Mouse (Mus musculus): ENCODE data around the gene Rab3b. TPM values are rescaled to one million over a fixed set of nuclear protein-coding genes. Genes with fewer than 3 reads are reported as not detected.

The Rab3b gene
- polyA plus RNA-seq, 1 experiment from 2014 or later = 2.1 TPM

DNA sequence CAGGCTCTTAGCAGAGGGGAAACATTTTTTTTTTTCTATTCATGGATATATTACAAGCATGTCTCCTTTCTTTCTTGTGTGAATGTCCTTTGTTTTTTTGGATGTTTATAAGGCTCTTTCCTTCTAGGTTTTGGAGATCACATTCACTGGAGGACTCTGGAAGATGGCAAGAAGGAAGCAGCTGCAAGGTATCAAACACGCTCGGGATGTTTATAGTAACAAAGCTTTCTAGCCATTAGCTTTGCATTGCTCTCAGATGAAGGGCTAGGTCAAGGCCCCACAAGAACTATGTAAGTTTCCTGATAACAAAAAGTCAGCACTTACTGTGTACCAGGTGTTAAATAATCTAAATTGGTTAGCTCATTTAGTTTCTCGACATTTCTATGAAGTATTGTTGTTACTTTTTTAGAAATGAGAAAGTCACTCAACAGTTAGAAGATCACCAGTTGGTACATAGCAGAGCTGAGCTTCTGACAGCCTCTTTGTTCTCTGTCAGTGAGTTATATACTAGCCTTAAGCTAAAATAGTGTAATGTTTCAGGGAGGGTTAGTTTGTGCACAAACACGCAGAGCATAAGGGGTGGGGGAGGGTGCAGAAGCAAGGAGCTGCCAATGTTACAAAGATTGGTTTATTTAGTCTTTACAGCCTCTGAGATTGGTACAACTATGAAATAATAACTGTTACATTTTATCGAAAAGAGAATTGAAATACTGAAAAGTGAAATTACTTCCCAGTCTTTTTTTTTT is 32.9 kb upstream of the Rab3b start:
- Histone ChIP-seq H3K36me3 (replicated peaks) (no peaks in the 10 kb centered on the region), H3K27ac (replicated peaks) (no peak overlapping the region), H3K4me1 (replicated peaks) (peaks cover 35% of the 10 kb centered on the region), H3K4me3 (replicated peaks) (no peak overlapping the region), H3K4me2 (no peak overlapping the region), H3K27me3 (no peaks in the 10 kb centered on the region), H3K9ac (no peak overlapping the region), H3K9me3 (replicated peaks) (no peaks in the 10 kb centered on the region)
- WGBS (ENCODE audit: insufficient replicate concordance) = 69% methylated on average over 5 of the region's 5 CpGs
- no peak for ATAC-seq (ENCODE audit: insufficient read depth)

DNA sequence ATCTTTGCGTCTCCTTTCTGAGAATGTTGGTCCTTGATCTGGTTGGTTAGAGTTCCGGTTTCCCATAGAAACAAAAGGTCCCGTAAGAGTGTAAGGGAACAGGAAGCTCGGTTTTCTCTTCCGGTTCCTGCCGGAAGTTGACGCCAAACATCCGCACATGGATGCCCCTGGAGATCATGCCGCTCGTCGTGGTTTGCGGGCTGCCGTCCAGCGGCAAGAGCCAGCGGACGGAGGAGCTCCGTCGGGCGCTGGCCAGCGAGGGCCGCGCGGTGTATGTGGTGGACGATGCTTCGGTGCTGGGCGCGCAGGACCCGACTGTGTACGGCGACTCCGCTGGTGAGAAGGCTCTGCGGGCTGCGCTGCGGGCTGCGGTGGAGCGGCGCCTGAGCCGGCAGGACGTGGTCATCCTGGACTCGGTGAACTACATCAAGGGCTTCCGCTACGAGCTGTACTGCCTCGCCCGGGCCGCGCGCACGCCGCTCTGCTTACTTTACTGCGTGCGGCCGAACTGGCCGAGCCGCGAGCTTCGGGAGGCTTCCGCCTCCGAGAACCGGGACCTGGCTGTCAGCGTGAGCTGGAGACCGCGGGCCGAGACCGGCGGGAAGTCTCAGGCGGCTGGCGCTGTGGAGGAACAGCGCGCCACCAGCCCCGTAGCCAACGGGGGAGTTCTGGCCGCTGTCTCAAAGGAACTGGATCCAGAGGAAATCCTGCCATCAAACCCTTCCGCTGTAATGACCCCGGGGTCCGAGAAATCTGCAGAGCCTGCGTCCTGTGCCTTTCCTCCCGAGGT is 31.0 kb upstream of the Rab3b start, which contains the start of gene Kti12:
Gene Kti12 (plus strand): TSS at position 71 of the 790 bp plus-strand sequence.
- ATAC-seq (ENCODE audit: insufficient read depth) = peak; percentile 81
- under 1% methylated on average over 77 of the region's 77 CpGs for WGBS (ENCODE audit: insufficient replicate concordance)
- peaks cover 30% of the 10 kb centered on the region for H3K4me1 ChIP-seq (replicated peaks)
- peak within 1 kb of the TSS; percentile 96 for H3K4me3 ChIP-seq (replicated peaks)
- peak within 1 kb of the TSS; percentile 82 for H3K27ac ChIP-seq (replicated peaks)
- H3K9ac ChIP-seq = peak within 1 kb of the TSS; percentile 78
- H3K9me3 ChIP-seq (replicated peaks) = no peaks in the 10 kb centered on the region
- no peaks in the 10 kb centered on the region for H3K27me3 ChIP-seq
- no peaks in the 10 kb centered on the region for H3K36me3 ChIP-seq (replicated peaks)
- H3K4me2 ChIP-seq = peak within 1 kb of the TSS; percentile 94

DNA sequence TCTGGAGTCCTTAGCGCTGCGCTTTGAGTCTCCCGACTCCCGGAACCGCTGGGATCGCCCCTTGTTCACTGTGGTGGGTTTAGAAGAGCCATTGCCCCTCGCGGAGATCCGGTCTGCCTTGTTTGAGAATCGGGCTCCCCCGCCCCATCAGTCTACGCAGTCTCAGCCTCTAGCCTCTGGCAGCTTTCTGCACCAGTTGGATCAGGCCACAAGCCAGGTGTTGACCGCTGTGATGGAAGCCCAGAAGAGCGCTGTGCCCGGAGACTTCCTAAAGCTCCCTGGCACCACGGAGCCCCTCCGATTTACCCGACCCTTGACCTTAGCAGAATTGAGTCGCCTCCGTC is 30.4 kb upstream of the Rab3b start, which contains the start of gene A730015C16Rik:
Gene A730015C16Rik (minus strand): TSS at position 115 of the 344 bp plus-strand sequence.
- Histone ChIP-seq H3K4me2 (peak within 1 kb of the TSS; percentile 94), H3K9me3 (replicated peaks) (no peaks in the 10 kb centered on the region), H3K36me3 (replicated peaks) (no peaks in the 10 kb centered on the region), H3K9ac (peak within 1 kb of the TSS; percentile 78), H3K27me3 (no peaks in the 10 kb centered on the region), H3K4me1 (replicated peaks) (peaks cover 25% of the 10 kb centered on the region), H3K4me3 (replicated peaks) (peak within 1 kb of the TSS; percentile 96), H3K27ac (replicated peaks) (peak within 1 kb of the TSS; percentile 82)
- WGBS (ENCODE audit: insufficient replicate concordance) = 3% methylated on average over 20 of the region's 20 CpGs
- ATAC-seq (ENCODE audit: insufficient read depth) = peak; percentile 48

DNA sequence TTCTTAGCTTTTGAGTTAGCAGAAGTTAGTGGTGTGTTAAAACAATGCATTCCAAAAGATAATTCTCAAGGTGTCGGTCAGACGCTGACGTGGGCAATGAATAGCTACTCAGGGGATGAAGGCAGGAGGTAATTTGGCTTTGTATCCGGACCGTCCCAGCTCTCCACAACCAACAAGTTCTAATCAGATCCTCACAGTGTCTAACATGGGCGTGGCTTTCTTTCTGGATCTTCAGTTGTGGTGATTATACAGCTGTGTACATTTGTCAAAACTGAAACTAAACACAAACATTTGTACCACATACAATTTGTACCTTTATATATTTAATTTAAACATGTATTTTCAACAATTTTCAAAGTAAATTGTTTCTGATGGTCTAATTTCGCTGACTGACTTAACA is 12.1 kb upstream of the Rab3b start:
- peak overlapping the region; percentile 53; the same call in 1 of the 2 replicates for H3K27ac ChIP-seq (replicated peaks)

DNA sequence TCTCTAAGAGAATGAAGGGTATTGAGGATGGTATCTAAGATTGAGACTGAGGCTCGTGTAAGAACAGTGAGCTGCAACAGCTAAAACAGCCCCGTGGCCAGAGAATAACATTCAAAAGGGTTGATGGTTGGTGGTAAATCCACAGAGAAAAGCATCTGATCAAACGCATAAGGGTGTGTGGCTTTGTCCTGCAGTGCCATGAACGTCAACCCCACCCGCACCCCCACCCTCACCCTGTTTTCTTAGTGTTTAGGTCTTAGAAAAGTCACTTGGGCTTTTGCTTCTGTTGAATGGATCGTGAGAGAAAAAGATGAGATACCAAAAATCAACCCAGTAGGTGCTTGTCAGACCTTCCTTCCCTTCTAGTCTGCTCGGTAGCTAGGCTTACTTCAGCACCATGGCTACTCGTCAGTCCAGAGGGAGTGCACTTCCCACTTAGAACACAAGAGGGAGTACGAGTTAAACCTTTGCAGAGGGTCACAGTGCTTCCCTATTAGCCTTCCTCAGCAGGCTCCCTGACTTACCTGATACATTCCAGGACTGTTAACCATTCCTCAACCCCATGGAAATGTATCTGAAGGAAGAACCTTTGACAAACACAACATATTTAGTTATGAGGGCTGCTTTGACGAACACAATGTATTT is 9.0 kb upstream of the Rab3b start:
- WGBS (ENCODE audit: insufficient replicate concordance) = 30% methylated on average over 10 of the region's 10 CpGs
- Histone ChIP-seq H3K9me3 (replicated peaks) (no peaks in the 10 kb centered on the region), H3K4me2 (no peak overlapping the region), H3K4me1 (replicated peaks) (peaks cover 14% of the 10 kb centered on the region), H3K4me3 (replicated peaks) (no peak overlapping the region), H3K27ac (replicated peaks) (no peak overlapping the region), H3K9ac (no peak overlapping the region), H3K27me3 (peaks cover 6% of the 10 kb centered on the region; the same call in 1 of the 2 replicates), H3K36me3 (replicated peaks) (no peaks in the 10 kb centered on the region)
- ATAC-seq (ENCODE audit: insufficient read depth) = no peak

More for the DNA sequence above, 12.1 kb upstream of the Rab3b start:
- Histone ChIP-seq H3K27me3 (no peaks in the 10 kb centered on the region), H3K4me3 (replicated peaks) (peak overlapping the region; percentile 15; the same call in 1 of the 2 replicates), H3K9ac (no peak overlapping the region; the same call in 1 of the 2 replicates), H3K36me3 (replicated peaks) (0 out of 2 replicates have a peak, but pooled peaks cover 2% of the 10 kb centered on the region), H3K9me3 (replicated peaks) (no peaks in the 10 kb centered on the region), H3K4me2 (peak overlapping the region; percentile 58), H3K4me1 (replicated peaks) (peaks cover 14% of the 10 kb centered on the region)
- WGBS (ENCODE audit: insufficient replicate concordance) = 22% methylated on average over 7 of the region's 7 CpGs
- peak; percentile 86 for ATAC-seq (ENCODE audit: insufficient read depth)

DNA sequence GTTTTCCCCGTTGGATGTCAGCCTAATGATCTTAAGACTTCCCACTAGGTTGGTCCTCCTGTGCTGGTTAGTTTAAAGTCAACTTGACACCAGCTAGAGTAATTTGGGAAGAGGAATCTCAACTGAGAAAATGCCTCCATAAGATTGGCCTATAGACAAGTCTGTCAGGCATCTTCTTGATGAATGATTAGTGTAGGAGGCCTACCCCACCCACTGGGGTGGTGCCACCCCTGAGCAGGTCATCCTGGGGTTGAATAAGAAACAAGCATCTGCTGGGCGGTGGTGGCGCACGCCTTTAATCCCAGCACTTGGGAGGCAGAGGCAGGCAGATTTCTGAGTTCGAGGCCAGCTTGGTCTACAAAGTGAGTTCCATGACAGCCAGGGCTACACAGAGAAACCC is 5.1 kb upstream of the Rab3b start:
- peaks cover 18% of the 10 kb centered on the region for H3K27me3 ChIP-seq
- no peak overlapping the region for H3K27ac ChIP-seq (replicated peaks)
- no peak overlapping the region for H3K9ac ChIP-seq
- no peaks in the 10 kb centered on the region for H3K36me3 ChIP-seq (replicated peaks)
- peaks cover 4% of the 10 kb centered on the region for H3K4me1 ChIP-seq (replicated peaks)
- WGBS (ENCODE audit: insufficient replicate concordance) = 75% methylated on average over 5 of the region's 5 CpGs
- H3K4me3 ChIP-seq (replicated peaks) = no peak overlapping the region
- ATAC-seq (ENCODE audit: insufficient read depth) = no peak
- no peak overlapping the region for H3K4me2 ChIP-seq
- no peaks in the 10 kb centered on the region for H3K9me3 ChIP-seq (replicated peaks)

DNA sequence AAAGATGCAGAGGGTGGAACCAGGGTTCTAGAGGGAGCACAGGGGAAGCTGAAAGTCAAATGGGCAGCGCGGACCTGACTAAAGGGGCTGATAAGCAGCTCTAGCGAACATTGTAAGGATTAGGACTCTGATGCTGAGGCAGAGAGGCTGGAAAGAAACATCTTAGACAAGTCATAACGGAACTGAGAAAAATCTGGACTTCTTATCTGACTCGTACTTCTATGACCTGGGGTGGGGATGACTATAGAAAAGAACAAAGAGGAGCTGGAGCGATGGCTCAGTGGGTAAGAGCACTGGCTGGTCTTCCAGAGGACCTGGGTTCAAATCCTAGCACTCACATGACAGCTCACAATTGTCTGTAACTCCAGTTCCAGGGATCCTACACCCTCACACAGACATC is 962 bp upstream of the Rab3b start:
- Histone ChIP-seq H3K27me3 (peaks cover 37% of the 10 kb centered on the region), H3K9me3 (replicated peaks) (no peaks in the 10 kb centered on the region), H3K9ac (no peak overlapping the region), H3K4me3 (replicated peaks) (no peak overlapping the region), H3K4me1 (replicated peaks) (peaks cover 14% of the 10 kb centered on the region), H3K4me2 (no peak overlapping the region), H3K27ac (replicated peaks) (no peak overlapping the region), H3K36me3 (replicated peaks) (no peaks in the 10 kb centered on the region)
- no peak for ATAC-seq (ENCODE audit: insufficient read depth)
- WGBS (ENCODE audit: insufficient replicate concordance) = 60% methylated on average over 6 of the region's 6 CpGs

DNA sequence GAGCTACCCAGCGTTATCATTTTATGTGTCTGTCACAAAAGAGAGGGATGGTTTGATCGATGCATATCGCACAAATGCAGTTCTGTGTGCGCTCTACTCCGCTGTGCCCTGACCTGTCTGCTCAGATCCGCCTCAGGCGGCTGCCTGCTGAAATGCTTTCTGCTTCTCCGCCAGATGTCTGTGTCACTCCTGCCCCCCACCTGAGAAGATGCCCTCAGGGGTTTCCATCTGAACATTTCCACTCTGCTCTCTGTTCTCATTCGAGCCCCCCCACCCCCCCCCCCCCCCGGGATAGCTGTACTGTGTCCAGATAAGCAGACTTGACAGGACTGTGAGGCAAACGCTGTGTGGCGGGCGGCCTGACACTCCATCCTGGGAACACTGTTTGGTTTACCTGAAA is 5.0 kb downstream of the Rab3b start:
- H3K27me3 ChIP-seq = peaks cover 18% of the 10 kb centered on the region
- no peak overlapping the region for H3K4me3 ChIP-seq (replicated peaks)
- no peaks in the 10 kb centered on the region for H3K9me3 ChIP-seq (replicated peaks)
- no peak overlapping the region for H3K4me2 ChIP-seq
- WGBS (ENCODE audit: insufficient replicate concordance) = 59% methylated on average over 13 of the region's 13 CpGs
- no peak for ATAC-seq (ENCODE audit: insufficient read depth)
- no peak overlapping the region for H3K9ac ChIP-seq
- H3K4me1 ChIP-seq (replicated peaks) = peaks cover 9% of the 10 kb centered on the region
- no peak overlapping the region for H3K27ac ChIP-seq (replicated peaks)
- no peaks in the 10 kb centered on the region for H3K36me3 ChIP-seq (replicated peaks)

DNA sequence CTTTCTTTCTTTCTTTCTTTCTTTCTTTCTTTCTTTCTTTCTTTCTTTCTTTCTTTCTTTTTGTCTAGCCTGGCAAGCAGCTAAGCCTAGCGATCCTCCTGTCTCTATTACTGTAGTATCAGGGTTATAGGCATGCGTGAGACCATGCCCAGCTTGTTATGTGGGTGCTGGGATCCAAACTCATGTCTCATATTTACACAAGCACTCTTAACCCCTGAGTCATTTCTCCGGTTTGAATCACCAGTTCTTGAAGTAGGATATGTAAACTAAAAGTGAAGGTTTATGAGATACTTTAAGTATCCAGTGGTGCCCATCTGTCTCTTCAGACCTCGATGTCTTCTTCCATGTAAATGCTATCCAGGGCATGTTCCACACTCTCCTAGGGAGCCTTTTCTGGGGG is 8.6 kb downstream of the Rab3b start:
- H3K9ac ChIP-seq = no peak overlapping the region
- H3K4me2 ChIP-seq = no peak overlapping the region
- no peaks in the 10 kb centered on the region for H3K36me3 ChIP-seq (replicated peaks)
- no peaks in the 10 kb centered on the region for H3K9me3 ChIP-seq (replicated peaks)
- no peak overlapping the region for H3K27ac ChIP-seq (replicated peaks)
- no peak for ATAC-seq (ENCODE audit: insufficient read depth)
- H3K4me3 ChIP-seq (replicated peaks) = no peak overlapping the region
- H3K27me3 ChIP-seq = no peaks in the 10 kb centered on the region; the same call in 1 of the 2 replicates
- WGBS (ENCODE audit: insufficient replicate concordance) = 66% methylated on average over 4 of the region's 4 CpGs
- H3K4me1 ChIP-seq (replicated peaks) = no peaks in the 10 kb centered on the region

DNA sequence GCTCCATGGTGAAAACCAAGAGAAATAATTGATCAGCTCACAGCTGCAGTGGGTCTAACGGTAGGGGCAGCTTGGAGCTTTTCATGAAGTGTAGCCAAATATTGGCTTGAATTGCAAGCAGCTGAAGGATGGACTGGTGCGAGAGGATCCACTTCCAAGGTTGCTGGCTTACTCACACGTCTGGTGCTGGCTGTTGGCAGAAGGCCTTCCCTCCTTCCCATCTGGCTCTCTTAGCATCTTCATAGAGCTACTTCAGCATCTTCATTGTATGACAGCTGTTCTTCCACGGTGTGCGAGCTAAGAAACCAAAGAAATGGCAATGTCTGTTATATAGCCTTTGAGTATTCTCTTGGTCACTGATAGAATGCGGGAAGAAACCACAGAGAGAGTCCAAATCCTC is 12.0 kb downstream of the Rab3b start:
- no peak overlapping the region for H3K4me2 ChIP-seq
- H3K4me1 ChIP-seq (replicated peaks) = no peaks in the 10 kb centered on the region
- no peaks in the 10 kb centered on the region for H3K36me3 ChIP-seq (replicated peaks)
- H3K9ac ChIP-seq = no peak overlapping the region
- no peaks in the 10 kb centered on the region for H3K9me3 ChIP-seq (replicated peaks)
- no peak overlapping the region for H3K4me3 ChIP-seq (replicated peaks)
- H3K27ac ChIP-seq (replicated peaks) = no peak overlapping the region
- H3K27me3 ChIP-seq = peaks cover 4% of the 10 kb centered on the region
- no peak for ATAC-seq (ENCODE audit: insufficient read depth)
- WGBS (ENCODE audit: insufficient replicate concordance) = 63% methylated on average over 6 of the region's 6 CpGs

DNA sequence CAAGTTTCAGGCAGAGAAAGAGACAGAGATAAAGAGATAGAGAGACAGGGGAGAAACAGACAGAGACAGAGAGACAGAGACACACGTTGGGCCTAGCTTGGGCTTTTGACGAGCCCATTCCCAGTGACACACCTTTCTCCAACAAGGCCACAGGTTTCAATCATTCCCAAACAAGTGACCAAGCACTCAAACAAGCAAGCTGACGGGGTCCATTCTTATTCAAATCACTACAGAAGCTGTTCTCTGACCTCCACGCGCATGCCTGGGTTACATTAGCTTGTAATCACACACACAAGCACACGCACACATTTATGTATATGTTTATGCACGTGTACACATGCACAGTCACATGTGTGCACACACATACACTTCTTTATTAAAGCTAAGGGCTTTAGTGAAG is 21.6 kb downstream of the Rab3b start:
- Histone ChIP-seq H3K4me3 (replicated peaks) (no peak overlapping the region), H3K9me3 (replicated peaks) (no peaks in the 10 kb centered on the region), H3K9ac (no peak overlapping the region), H3K36me3 (replicated peaks) (no peaks in the 10 kb centered on the region), H3K27me3 (no peaks in the 10 kb centered on the region), H3K4me2 (no peak overlapping the region), H3K27ac (replicated peaks) (no peak overlapping the region), H3K4me1 (replicated peaks) (no peaks in the 10 kb centered on the region)
- no peak for ATAC-seq (ENCODE audit: insufficient read depth)
- WGBS (ENCODE audit: insufficient replicate concordance) = 71% methylated on average over 7 of the region's 7 CpGs

Data from liver, embryonic 15.5 days (tissue).